Mouse (Mus musculus): ENCODE measurements around the gene Clip1. TPM values are rescaled to one million over a fixed set of nuclear protein-coding genes. Genes with fewer than 3 reads are reported as not detected.

Clip1 gene
- polyA plus RNA-seq, 1 experiment from 2014 or later = 53.2 TPM

DNA sequence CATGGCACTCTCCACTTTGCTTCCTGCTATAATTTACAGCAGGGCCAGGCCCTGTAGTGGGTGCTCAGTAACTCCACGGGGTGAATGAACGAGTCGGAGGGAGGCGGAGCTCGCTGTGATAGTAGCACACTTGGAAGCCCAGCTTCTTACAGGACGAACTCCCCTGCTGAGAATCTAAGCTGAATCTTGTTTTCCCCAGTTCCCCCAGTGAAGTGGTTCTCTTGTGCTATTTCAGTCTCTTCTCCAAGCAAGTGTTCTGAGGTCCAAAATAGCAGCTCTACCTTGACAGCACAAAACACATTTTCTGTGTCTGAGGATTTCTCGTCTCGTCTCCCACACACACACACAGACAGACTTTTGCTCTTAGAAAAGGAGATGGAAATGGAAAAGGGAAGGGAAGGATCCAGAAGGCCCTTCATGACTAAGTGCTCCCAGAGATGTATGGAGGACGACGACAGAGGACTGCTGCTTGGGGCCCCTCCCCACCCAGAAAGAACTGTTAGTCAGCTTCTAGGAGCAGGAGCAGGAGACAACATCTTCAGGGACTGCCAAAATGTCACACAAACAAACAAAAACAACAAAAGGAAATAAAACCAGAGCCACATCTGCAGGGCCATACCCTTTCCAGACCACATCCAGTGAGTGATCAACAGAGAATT is 90.7 kb downstream of the Clip1 start:
- H3K27me3 ChIP-seq = no peaks in the 10 kb centered on the region
- 83% methylated on average over 10 of the region's 10 CpGs for WGBS
- H3K4me3 ChIP-seq = no peak overlapping the region
- H3K9ac ChIP-seq = no peak overlapping the region
- peaks cover 42% of the 10 kb centered on the region for H3K36me3 ChIP-seq
- no peaks in the 10 kb centered on the region for H3K4me1 ChIP-seq
- no peak overlapping the region for H3K4me2 ChIP-seq (replicated peaks)
- no peak for ATAC-seq (ENCODE audit: insufficient number of reproducible peaks, insufficient read depth, low FRiP score, low TSS enrichment)
- no peaks in the 10 kb centered on the region for H3K9me3 ChIP-seq
- no peak overlapping the region for H3K27ac ChIP-seq

DNA sequence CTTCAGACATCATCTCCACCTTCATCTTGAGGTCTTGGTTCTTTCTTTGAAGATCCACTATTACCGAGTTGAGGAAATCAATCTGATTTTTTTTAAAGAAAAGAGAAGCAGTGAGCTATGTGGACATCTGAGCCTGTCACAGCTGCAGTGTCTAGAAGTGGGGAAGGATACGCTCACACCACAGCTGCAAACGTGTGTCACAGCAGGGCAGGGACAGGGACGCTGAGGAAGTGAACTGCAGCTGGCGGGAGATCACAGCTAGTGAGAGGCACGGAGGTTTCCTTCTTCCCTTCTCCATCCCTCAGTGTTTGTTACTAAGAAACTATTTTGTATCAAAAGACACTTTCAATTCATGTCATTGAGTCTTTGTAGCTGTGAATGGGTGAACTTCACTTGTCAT is 104.4 kb downstream of the Clip1 start:
- peaks cover 63% of the 10 kb centered on the region for H3K36me3 ChIP-seq
- WGBS = 88% methylated on average over 6 of the region's 6 CpGs
- H3K9ac ChIP-seq = no peak overlapping the region

DNA sequence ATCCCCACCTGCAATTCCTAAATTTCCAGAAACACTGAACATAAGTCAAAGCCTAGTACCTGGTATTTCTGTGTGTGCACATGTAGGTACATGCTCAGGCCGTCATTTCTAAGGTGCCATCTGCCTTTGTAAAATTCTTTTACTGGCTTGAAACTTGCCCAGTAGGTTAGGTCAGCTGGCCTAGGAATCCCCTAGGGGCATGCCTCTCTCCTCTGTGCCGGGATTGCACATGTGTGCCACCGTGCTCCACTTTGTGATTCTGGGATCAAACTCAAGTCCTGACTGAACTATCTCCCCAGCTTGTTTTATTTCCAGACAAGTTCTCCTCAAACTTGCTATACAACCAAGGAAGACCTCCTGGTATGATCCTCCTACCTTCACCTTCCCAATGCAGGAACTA is 107.7 kb downstream of the Clip1 start:
- Histone ChIP-seq H3K36me3 (peaks cover 41% of the 10 kb centered on the region), H3K27me3 (no peaks in the 10 kb centered on the region), H3K4me3 (no peak overlapping the region), H3K4me1 (peaks cover 6% of the 10 kb centered on the region), H3K9me3 (no peaks in the 10 kb centered on the region), H3K9ac (no peak overlapping the region), H3K27ac (no peak overlapping the region), H3K4me2 (replicated peaks) (no peak overlapping the region)
- no peak for ATAC-seq (ENCODE audit: insufficient number of reproducible peaks, insufficient read depth, low FRiP score, low TSS enrichment)
- 73% methylated on average over 3 of the region's 3 CpGs for WGBS

More for the DNA sequence above, 104.4 kb downstream of the Clip1 start:
- Histone ChIP-seq H3K4me1 (no peaks in the 10 kb centered on the region), H3K9me3 (no peaks in the 10 kb centered on the region), H3K27ac (no peak overlapping the region), H3K4me2 (replicated peaks) (no peak overlapping the region), H3K4me3 (no peak overlapping the region), H3K27me3 (no peaks in the 10 kb centered on the region)
- ATAC-seq (ENCODE audit: insufficient number of reproducible peaks, insufficient read depth, low FRiP score, low TSS enrichment) = no peak

DNA sequence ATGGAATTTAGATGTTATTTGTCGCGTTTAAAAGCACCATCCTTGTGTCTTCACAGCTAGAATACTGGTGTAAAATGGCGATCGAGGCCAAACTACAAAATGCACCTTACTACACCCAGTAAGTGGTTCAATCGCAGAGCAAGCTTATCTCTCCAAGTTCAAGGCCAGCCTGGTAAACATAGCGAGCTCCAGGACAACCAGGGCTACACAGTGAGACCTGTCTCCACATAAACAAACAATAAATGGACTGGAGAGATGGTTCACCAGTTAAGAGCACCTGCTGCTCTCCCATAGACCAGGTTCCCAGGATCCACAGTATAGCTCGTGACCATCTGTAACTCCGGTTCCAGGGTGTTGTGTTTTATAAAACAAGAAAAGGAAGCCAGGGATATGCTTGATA is 111.1 kb downstream of the Clip1 start:
- no peak overlapping the region; the same call in 1 of the 2 replicates for H3K9ac ChIP-seq
- ATAC-seq (ENCODE audit: insufficient number of reproducible peaks, insufficient read depth, low FRiP score, low TSS enrichment) = no peak
- H3K4me3 ChIP-seq = peak overlapping the region; percentile 97
- peaks cover 6% of the 10 kb centered on the region for H3K4me1 ChIP-seq
- WGBS = 60% methylated on average over 8 of the region's 8 CpGs
- peaks cover 32% of the 10 kb centered on the region for H3K36me3 ChIP-seq
- H3K27me3 ChIP-seq = no peaks in the 10 kb centered on the region
- H3K27ac ChIP-seq = no peak overlapping the region
- peak overlapping the region; percentile 79 for H3K4me2 ChIP-seq (replicated peaks)
- no peaks in the 10 kb centered on the region for H3K9me3 ChIP-seq

DNA sequence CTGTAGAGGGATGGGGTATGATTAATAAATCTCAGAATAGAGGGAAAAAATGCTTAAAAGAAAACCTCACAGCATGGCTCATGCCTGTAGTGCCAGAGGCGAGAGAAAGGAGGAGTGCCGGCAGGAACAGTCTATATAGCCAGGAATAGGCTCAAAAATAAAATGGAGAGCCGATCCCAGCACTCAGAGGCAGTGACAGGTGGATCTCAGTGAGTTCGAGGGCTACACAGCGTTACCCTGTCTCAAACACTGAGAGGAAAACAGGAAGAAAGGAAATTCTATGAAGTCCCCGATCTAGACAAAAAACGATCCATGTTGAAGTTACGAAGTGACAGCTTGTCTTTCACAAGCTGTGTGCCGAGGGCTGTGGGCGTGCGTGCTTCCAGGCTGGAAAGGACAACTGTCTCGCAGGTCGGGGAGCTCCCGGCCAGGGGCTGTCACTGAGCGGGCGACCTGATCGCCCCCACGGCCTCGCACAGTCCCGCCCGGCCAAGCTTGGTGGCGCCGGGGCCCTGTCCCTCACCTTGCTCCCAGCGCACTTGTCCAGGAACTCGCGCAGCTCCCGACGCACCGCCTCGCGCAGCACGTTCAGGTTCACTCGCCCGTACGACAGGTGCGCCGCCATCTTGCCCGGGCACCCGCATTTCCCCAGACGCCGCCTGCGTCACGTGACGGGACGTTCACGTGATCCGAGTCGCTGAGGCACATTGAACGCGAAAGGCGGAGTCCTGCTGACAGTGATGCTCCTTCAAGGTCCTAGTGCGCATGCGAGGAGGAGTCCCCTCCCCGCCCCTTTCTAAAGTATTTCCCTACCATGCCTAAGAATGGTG is 111.8 kb downstream of the Clip1 start, which contains the start of gene Vps33a:
Gene Vps33a (minus strand): TSS at position 682 of the 830 bp plus-strand sequence.
- peak; percentile 92 for ATAC-seq (ENCODE audit: insufficient number of reproducible peaks, insufficient read depth, low FRiP score, low TSS enrichment)
- Histone ChIP-seq H3K4me2 (replicated peaks) (peak within 1 kb of the TSS; percentile 79), H3K9me3 (no peaks in the 10 kb centered on the region), H3K4me1 (peaks cover 6% of the 10 kb centered on the region), H3K9ac (peak within 1 kb of the TSS; percentile 68), H3K27me3 (no peaks in the 10 kb centered on the region), H3K4me3 (peak within 1 kb of the TSS; percentile 97), H3K27ac (0 out of 2 replicates have a peak within 1 kb of the TSS, but pooled peaks have one; percentile 46), H3K36me3 (peaks cover 40% of the 10 kb centered on the region)
- under 1% methylated on average over 54 of the region's 54 CpGs for WGBS

DNA sequence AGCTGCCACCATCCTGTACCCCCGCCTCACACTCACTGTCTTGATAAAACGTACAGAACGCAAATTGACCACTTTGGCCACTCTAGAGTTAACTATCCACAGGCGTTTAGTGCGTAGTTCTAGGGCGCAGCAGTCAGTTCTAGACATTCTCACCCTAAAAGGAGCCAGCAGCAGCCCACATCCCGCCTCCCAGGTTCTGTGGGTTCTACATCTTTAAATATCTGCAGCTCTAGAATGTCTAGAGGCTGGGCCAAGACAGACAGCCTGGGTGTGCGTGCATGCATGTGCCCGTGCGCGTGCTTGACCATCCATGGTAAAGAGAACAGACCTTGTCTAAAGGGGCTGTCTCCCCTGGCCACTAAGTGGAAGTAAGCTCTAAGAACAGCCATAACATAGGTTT is 123.3 kb downstream of the Clip1 start:
- peaks cover 76% of the 10 kb centered on the region for H3K36me3 ChIP-seq
- no peak for ATAC-seq (ENCODE audit: insufficient number of reproducible peaks, insufficient read depth, low FRiP score, low TSS enrichment)
- no peaks in the 10 kb centered on the region for H3K27me3 ChIP-seq
- H3K4me1 ChIP-seq = no peaks in the 10 kb centered on the region
- H3K4me2 ChIP-seq (replicated peaks) = no peak overlapping the region
- WGBS = 95% methylated on average over 11 of the region's 11 CpGs
- H3K4me3 ChIP-seq = no peak overlapping the region
- H3K9me3 ChIP-seq = no peaks in the 10 kb centered on the region
- no peak overlapping the region for H3K27ac ChIP-seq
- H3K9ac ChIP-seq = no peak overlapping the region

DNA sequence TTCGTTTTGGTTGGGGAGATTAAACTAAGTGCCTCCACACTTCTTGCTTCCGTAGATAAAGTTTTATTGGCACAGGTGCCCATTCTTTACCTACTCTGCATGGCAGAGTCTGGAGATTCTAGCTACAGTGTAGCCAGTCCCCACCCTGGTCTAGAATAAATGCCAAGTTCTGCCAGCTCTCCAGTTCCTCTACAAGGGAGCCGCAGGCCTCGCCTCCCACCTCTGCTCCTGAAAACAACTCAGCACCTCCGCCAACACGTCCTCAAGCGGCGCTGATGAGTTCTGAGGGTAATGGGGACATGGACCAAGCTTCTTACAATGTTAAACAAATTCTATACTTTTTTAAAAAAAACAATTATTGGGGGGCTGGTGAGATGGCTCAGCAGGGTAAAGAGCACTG is 124.8 kb downstream of the Clip1 start:
- H3K27me3 ChIP-seq = no peaks in the 10 kb centered on the region
- no peak for ATAC-seq (ENCODE audit: insufficient number of reproducible peaks, insufficient read depth, low FRiP score, low TSS enrichment)
- no peak overlapping the region for H3K4me3 ChIP-seq
- H3K36me3 ChIP-seq = peaks cover 71% of the 10 kb centered on the region
- no peak overlapping the region for H3K9ac ChIP-seq
- H3K4me2 ChIP-seq (replicated peaks) = no peak overlapping the region
- H3K9me3 ChIP-seq = no peaks in the 10 kb centered on the region
- no peaks in the 10 kb centered on the region for H3K4me1 ChIP-seq
- WGBS = 93% methylated on average over 8 of the region's 8 CpGs
- no peak overlapping the region for H3K27ac ChIP-seq

DNA sequence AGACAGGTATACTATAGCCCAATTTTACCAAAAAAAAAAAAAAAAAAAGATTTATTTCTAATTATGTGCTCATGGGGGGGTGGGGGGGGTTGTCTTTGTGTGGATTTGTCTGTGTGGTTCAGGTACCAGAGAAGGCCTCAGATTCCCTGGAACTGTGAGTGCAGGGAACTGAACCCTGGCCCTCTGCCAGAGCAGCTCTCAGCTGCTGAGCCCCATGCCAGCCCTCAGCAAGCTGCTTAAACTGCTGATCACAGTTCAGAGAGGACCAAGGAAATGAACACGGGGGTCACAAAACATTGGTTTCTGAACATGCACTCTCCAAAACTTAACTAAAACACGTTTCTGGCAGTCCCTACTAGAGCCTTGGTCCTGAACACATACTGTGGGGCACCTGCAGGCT is 128.0 kb downstream of the Clip1 start:
- H3K9me3 ChIP-seq = no peaks in the 10 kb centered on the region
- no peaks in the 10 kb centered on the region for H3K4me1 ChIP-seq
- no peak overlapping the region for H3K4me2 ChIP-seq (replicated peaks)
- H3K27me3 ChIP-seq = no peaks in the 10 kb centered on the region
- peaks cover 53% of the 10 kb centered on the region for H3K36me3 ChIP-seq
- H3K9ac ChIP-seq = no peak overlapping the region
- H3K27ac ChIP-seq = no peak overlapping the region
- 76% methylated on average over 2 of the region's 2 CpGs for WGBS
- no peak for ATAC-seq (ENCODE audit: insufficient number of reproducible peaks, insufficient read depth, low FRiP score, low TSS enrichment)
- H3K4me3 ChIP-seq = no peak overlapping the region

DNA sequence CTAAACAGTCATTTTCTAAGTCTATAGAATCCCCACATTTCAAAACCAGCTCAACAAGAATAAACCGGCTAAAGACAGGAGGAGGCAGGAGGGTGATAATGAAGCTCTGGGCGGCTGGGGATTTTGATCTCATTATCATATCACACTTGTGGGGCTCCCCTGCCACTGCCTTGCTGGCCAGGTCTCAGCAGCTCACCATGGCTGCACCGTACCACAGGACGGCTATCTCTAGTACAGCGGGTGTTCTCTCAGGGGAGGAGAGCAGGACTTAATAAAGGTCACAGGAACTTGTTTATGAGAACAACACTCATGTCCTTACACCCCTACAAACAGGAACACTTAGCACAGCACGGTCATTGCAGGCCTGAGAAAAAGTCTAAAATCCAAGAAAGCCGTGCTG is 128.7 kb downstream of the Clip1 start:
- Histone ChIP-seq H3K4me3 (no peak overlapping the region), H3K27me3 (no peaks in the 10 kb centered on the region), H3K9me3 (no peaks in the 10 kb centered on the region), H3K36me3 (peaks cover 50% of the 10 kb centered on the region), H3K9ac (no peak overlapping the region), H3K27ac (no peak overlapping the region), H3K4me2 (replicated peaks) (no peak overlapping the region), H3K4me1 (no peaks in the 10 kb centered on the region)
- ATAC-seq (ENCODE audit: insufficient number of reproducible peaks, insufficient read depth, low FRiP score, low TSS enrichment) = no peak
- WGBS = 95% methylated on average over 7 of the region's 7 CpGs

DNA sequence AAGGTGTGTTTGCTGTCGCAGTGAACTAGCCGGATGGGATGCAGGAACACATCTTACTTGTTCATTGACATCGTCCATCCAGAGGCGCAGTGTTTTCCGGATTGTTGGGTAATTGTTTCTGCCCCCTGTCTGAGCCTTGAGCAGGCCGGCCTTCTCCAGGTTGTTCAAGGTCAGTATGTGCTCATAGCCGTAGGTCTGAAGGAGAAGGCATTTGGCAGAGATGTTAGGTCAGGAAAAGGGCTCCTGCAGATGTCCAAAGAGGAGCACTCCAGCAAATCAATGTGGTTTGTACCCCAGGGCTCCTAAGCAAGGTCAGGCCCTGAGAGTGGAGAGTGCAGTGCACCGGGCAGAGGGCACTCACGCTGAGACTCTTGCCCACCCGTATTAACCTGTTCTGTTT is 150.6 kb downstream of the Clip1 start:
- Histone ChIP-seq H3K9ac (no peak overlapping the region), H3K4me2 (replicated peaks) (no peak overlapping the region), H3K27me3 (no peaks in the 10 kb centered on the region), H3K9me3 (no peaks in the 10 kb centered on the region), H3K4me3 (no peak overlapping the region), H3K36me3 (peaks cover 64% of the 10 kb centered on the region), H3K27ac (no peak overlapping the region), H3K4me1 (no peaks in the 10 kb centered on the region)
- WGBS = 94% methylated on average over 10 of the region's 10 CpGs
- no peak for ATAC-seq (ENCODE audit: insufficient number of reproducible peaks, insufficient read depth, low FRiP score, low TSS enrichment)

DNA sequence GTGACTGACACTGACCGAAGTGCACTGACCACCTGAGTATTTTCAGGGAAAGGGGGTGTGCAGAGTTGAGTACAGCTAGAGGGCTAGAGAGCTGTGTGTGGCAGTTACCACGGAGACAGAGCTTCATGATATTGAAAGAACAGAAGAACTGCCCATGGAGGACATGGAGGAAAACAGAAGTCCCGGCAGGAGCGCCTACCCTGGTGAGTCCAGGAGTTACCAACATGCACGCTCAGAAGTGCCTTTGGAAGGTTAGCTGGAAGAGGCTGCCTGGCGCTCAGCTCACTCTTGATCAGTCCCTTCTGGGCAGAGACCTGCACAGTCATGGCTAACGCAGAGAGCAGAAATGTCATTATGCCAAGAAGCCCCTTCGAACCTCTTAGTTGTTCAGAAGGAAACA is 154.4 kb downstream of the Clip1 start:
- Histone ChIP-seq H3K36me3 (peaks cover 59% of the 10 kb centered on the region), H3K9ac (no peak overlapping the region), H3K27ac (no peak overlapping the region), H3K27me3 (no peaks in the 10 kb centered on the region), H3K4me3 (no peak overlapping the region), H3K4me2 (replicated peaks) (no peak overlapping the region), H3K9me3 (no peaks in the 10 kb centered on the region), H3K4me1 (no peaks in the 10 kb centered on the region)
- 84% methylated on average over 8 of the region's 8 CpGs for WGBS
- ATAC-seq (ENCODE audit: insufficient number of reproducible peaks, insufficient read depth, low FRiP score, low TSS enrichment) = no peak

DNA sequence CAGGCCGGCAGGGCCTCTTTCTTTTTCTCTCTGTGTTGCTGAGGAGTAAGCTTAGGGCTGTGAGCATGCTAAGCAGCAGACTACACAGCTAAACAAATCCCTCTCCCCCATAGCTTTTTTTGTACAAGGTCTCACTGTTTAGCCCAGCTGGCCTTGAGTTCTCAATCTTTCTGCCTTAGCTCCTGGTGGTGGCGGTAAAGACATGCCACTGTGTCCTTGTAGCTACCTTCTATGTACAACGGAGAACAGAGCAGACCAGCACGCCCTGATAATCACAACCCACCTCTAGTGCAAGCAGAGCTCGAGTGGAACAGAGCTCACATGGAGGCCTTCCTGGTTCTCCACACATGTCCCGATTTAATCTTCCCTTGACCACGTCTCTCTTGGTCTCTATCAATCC is 155.8 kb downstream of the Clip1 start:
- Histone ChIP-seq H3K36me3 (peaks cover 49% of the 10 kb centered on the region), H3K4me3 (no peak overlapping the region), H3K9ac (no peak overlapping the region), H3K27ac (no peak overlapping the region), H3K4me1 (peaks cover 5% of the 10 kb centered on the region; the same call in 1 of the 2 replicates), H3K27me3 (no peaks in the 10 kb centered on the region), H3K4me2 (replicated peaks) (no peak overlapping the region), H3K9me3 (no peaks in the 10 kb centered on the region)
- WGBS = 78% methylated on average over 7 of the region's 7 CpGs
- ATAC-seq (ENCODE audit: insufficient number of reproducible peaks, insufficient read depth, low FRiP score, low TSS enrichment) = no peak

All from embryonic facial prominence, embryonic 12.5 days (tissue).